Mouse (Mus musculus) hindbrain, embryonic 16.5 days (tissue): ENCODE measurements at regions not wholly inside any gene's neighbourhood (a gene's known extent, or its start where the extent isn't known, plus 50 kb on each side); places are given as distances from the start of the nearest gene placed in this dataset.

Experiments used
- ATAC-seq: fragments of 200-750 bp; cut with Nextera tagmentation; 2 replicates; pipeline ENCODE4 v1.8.0; 2017; ENCODE audit warnings: moderate TSS enrichment, moderate library complexity
- H3K27ac ChIP-seq: fragments of 300-500 bp; sonication (generic); 2 replicates; pipeline ENCODE4 v1.5.1; 2014; ENCODE audit warnings: low read depth, mild to moderate bottlenecking, control low read depth, low read length, moderate library complexity
- H3K27me3 ChIP-seq: fragments of 300-500 bp; sonication (generic); replicated peaks from 2 replicates; pipeline ENCODE4 v1.6.1; 2014; ENCODE audit warnings: low read length; ENCODE audit not compliant: control insufficient read depth, insufficient read depth
- H3K36me3 ChIP-seq: fragments of 300-500 bp; sonication (generic); 2 replicates; pipeline ENCODE4 v1.6.1; 2014; ENCODE audit warnings: mild to moderate bottlenecking, low read length, moderate library complexity, mixed read lengths; ENCODE audit not compliant: control insufficient read depth, insufficient read depth
- H3K4me1 ChIP-seq: fragments of 300-500 bp; sonication (generic); 2 replicates; pipeline ENCODE4 v1.6.1; 2014; ENCODE audit warnings: low read depth, low read length; ENCODE audit not compliant: control insufficient read depth, insufficient read depth
- H3K4me2 ChIP-seq: fragments of 300-500 bp; sonication (generic); 2 replicates; pipeline ENCODE4 v1.6.1; 2014; ENCODE audit warnings: mild to moderate bottlenecking, low read length, control low read depth, moderate library complexity
- H3K4me3 ChIP-seq: fragments of 300-500 bp; sonication (generic); 2 replicates; pipeline ENCODE4 v1.5.1; 2014; ENCODE audit warnings: mild to moderate bottlenecking, low read length, control low read depth, moderate library complexity
- H3K9ac ChIP-seq: fragments of 300-500 bp; sonication (generic); 2 replicates; pipeline ENCODE4 v1.6.1; 2014; ENCODE audit warnings: low read depth, mild to moderate bottlenecking, control low read depth, low read length, moderate library complexity
- H3K9me3 ChIP-seq: fragments of 300-500 bp; sonication (generic); 2 replicates; pipeline ENCODE4 v1.6.1; 2014; ENCODE audit warnings: mild to moderate bottlenecking, low read length, moderate library complexity; ENCODE audit not compliant: control insufficient read depth
- WGBS: fragments of 180-500 bp; shearing (Covaris S2); extraction: QIAGEN DNeasy Blood & Tissue Kit; methylation state at CpG from one replicate; pipeline ENCODE4 v1.1.7; 2014; 5-methylcytosine and 5-hydroxymethylcytosine counted together

DNA sequence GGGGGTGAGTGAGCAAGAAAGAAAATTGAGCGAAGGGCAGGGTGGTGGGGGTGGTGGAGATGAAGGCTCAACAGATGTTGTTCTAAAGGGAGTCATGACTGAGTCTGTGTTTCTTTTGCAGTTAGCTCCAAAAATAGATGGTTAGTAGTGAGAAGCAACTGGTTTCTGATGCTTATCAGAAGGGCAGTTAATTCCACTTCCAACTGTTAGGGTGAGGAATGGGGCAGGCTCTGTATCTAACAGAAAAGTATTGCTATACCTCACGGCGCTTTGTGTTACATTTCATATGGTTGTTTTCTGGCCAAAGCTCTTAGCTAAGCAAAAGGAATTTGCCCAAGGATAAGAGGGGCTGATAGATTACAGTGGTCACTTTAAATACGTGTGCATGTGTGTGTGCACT, 120.3 kb downstream of the Slc30a10 start:
- H3K9me3 ChIP-seq: no peaks in the 10 kb centered on the region
- H3K4me3 ChIP-seq: no peak overlapping the region
- no peak for ATAC-seq
- H3K4me1 ChIP-seq: no peaks in the 10 kb centered on the region
- no peak overlapping the region for H3K9ac ChIP-seq
- no peak overlapping the region for H3K4me2 ChIP-seq
- H3K27ac ChIP-seq: no peak overlapping the region
- H3K27me3 ChIP-seq: no peaks in the 10 kb centered on the region
- no peaks in the 10 kb centered on the region for H3K36me3 ChIP-seq
- 84% methylated on average over 4 of the region's 4 CpGs for WGBS

GRCm38 (mm10) chr1:185579824-185580223, 125.2 kb downstream of the Slc30a10 start:
- no peaks in the 10 kb centered on the region for H3K36me3 ChIP-seq
- WGBS: 95% methylated on average over 1 of the region's 1 CpGs
- H3K4me3 ChIP-seq: no peak overlapping the region
- no peaks in the 10 kb centered on the region for H3K27me3 ChIP-seq
- H3K9me3 ChIP-seq: no peaks in the 10 kb centered on the region
- H3K27ac ChIP-seq: no peak overlapping the region
- H3K4me1 ChIP-seq: no peaks in the 10 kb centered on the region
- ATAC-seq: no peak
- no peak overlapping the region for H3K9ac ChIP-seq
- H3K4me2 ChIP-seq: no peak overlapping the region

DNA sequence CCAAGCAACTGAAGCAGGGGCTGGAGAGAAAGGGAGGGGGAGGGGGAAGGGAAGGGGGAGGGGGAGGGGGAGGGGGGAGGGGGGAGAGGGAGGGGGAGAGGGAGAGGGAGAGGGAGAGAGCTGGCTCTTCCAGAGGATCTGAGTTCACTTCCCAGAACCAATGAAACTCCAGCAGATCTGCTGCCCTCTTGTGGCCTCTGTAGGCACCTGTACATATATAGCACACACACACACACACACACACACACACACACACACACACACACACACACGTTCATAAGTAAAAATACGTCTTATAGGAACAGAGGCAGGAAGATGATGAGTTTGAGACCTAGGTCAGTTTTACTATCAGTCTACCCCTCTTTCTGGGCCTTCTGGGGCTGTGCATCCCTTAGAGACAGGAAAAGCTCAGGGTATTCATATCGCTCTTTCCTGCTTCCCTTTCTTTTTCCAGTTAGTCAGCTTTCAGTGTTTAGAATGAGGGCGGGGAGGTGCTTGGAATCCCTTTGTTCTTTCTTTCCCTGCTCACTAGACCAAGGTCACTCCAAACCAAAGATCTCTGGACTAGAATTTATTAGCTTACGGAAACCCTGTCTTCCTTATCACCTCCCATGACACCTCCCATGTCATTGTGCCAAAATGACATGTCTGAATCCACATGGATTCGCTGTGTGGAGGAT, 130.7 kb downstream of the Slc30a10 start:
- no peaks in the 10 kb centered on the region for H3K36me3 ChIP-seq
- no peak overlapping the region for H3K4me2 ChIP-seq
- no peak overlapping the region for H3K9ac ChIP-seq
- 84% methylated on average over 6 of the region's 6 CpGs for WGBS
- no peak overlapping the region for H3K4me3 ChIP-seq
- no peak overlapping the region for H3K27ac ChIP-seq
- no peaks in the 10 kb centered on the region for H3K4me1 ChIP-seq
- no peaks in the 10 kb centered on the region for H3K27me3 ChIP-seq
- no peak for ATAC-seq
- no peaks in the 10 kb centered on the region for H3K9me3 ChIP-seq

GRCm38 (mm10) chr1:185587671-185588347, 133.2 kb downstream of the Slc30a10 start:
- no peak overlapping the region for H3K4me3 ChIP-seq
- H3K9ac ChIP-seq: no peak overlapping the region
- H3K4me1 ChIP-seq: no peaks in the 10 kb centered on the region
- ATAC-seq: no peak
- no peak overlapping the region for H3K27ac ChIP-seq
- no peaks in the 10 kb centered on the region for H3K36me3 ChIP-seq
- 87% methylated on average over 13 of the region's 13 CpGs for WGBS
- H3K27me3 ChIP-seq: no peaks in the 10 kb centered on the region
- H3K9me3 ChIP-seq: no peaks in the 10 kb centered on the region
- no peak overlapping the region for H3K4me2 ChIP-seq

DNA sequence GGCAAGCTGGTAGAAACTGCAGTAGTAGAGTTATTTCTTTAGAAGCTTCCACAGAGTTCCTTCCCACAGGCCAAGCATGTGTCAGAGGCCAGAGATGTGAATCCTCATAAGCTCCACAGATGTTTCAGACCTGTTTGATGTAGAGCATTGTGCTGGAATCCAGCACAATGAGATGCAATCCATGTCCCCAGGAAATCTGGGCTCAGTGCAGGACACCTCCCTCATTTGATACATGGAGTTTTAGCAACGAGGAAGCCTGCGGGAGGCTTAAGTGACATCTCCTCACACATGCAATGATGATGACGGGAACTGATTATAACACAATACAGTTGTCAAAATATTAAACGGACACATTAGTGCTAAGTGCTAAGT, 133.7 kb downstream of the Slc30a10 start:
- Histone ChIP-seq H3K9ac (no peak overlapping the region), H3K9me3 (no peaks in the 10 kb centered on the region), H3K27me3 (no peaks in the 10 kb centered on the region), H3K4me2 (no peak overlapping the region), H3K27ac (no peak overlapping the region), H3K36me3 (no peaks in the 10 kb centered on the region), H3K4me3 (no peak overlapping the region), H3K4me1 (no peaks in the 10 kb centered on the region)
- no peak for ATAC-seq
- 85% methylated on average over 4 of the region's 4 CpGs for WGBS

DNA sequence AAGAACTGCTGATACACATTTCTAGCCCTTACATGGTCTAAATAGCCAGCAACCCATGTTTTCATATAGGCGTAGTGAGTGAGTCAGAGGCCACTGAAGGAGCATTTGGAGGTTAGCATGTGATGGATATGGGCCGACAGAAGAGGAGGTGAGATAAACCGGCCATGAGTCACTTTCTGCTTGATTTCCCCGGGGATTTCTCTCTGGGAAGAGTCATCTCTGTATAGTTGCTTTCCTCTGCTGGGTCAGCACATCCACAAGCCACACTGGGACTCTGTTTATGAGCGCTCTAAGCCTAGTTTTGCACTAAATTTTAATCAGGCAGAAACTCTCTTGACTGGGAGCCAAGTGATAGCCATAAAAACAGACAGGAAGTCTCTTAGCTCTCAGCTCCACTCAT, 142.2 kb downstream of the Slc30a10 start:
- Histone ChIP-seq H3K9me3 (no peaks in the 10 kb centered on the region), H3K4me2 (no peak overlapping the region), H3K27ac (no peak overlapping the region), H3K4me1 (no peaks in the 10 kb centered on the region), H3K4me3 (no peak overlapping the region), H3K36me3 (no peaks in the 10 kb centered on the region), H3K9ac (no peak overlapping the region), H3K27me3 (no peaks in the 10 kb centered on the region)
- no peak for ATAC-seq
- 82% methylated on average over 5 of the region's 5 CpGs for WGBS

GRCm38 (mm10) chr1:185598514-185598913, 143.9 kb downstream of the Slc30a10 start:
- no peaks in the 10 kb centered on the region for H3K9me3 ChIP-seq
- no peak overlapping the region for H3K4me3 ChIP-seq
- no peak overlapping the region for H3K9ac ChIP-seq
- no peaks in the 10 kb centered on the region for H3K4me1 ChIP-seq
- no peaks in the 10 kb centered on the region for H3K36me3 ChIP-seq
- WGBS: 87% methylated on average over 7 of the region's 7 CpGs
- no peaks in the 10 kb centered on the region for H3K27me3 ChIP-seq
- ATAC-seq: no peak
- H3K4me2 ChIP-seq: no peak overlapping the region
- no peak overlapping the region for H3K27ac ChIP-seq

DNA sequence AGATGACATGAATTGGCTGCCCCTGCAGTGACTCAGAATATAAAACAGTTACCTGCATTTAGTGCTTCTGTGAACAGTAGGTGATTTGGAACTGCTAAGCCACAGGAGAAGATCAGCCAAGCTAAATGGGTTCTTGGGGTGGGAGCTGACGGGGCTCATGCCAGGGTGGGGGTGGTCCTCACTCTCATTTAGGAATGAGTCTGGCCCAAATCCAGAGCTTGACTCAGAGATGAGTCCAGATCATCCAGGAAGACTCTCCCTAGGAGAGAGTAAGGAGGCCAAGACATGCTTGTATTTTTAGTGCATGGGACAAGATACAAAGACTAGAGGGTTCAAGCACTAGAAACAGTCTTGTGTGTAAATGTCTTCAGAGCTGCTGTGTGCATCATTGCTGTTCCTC, 146.5 kb downstream of the Slc30a10 start:
- 74% methylated on average over 1 of the region's 1 CpGs for WGBS

GRCm38 (mm10) chr1:185605996-185606395, 151.3 kb downstream of the Slc30a10 start:
- WGBS: 78% methylated on average over 4 of the region's 4 CpGs
- H3K4me1 ChIP-seq: no peaks in the 10 kb centered on the region
- no peaks in the 10 kb centered on the region for H3K9me3 ChIP-seq
- H3K9ac ChIP-seq: no peak overlapping the region
- H3K27me3 ChIP-seq: no peaks in the 10 kb centered on the region
- no peak overlapping the region for H3K4me2 ChIP-seq
- H3K36me3 ChIP-seq: no peaks in the 10 kb centered on the region
- no peak for ATAC-seq
- no peak overlapping the region for H3K27ac ChIP-seq
- no peak overlapping the region for H3K4me3 ChIP-seq

More for the DNA sequence above, 146.5 kb downstream of the Slc30a10 start:
- Histone ChIP-seq H3K4me3 (no peak overlapping the region), H3K36me3 (no peaks in the 10 kb centered on the region), H3K9ac (no peak overlapping the region), H3K27ac (no peak overlapping the region), H3K4me2 (no peak overlapping the region), H3K4me1 (no peaks in the 10 kb centered on the region), H3K9me3 (no peaks in the 10 kb centered on the region), H3K27me3 (no peaks in the 10 kb centered on the region)
- no peak for ATAC-seq
